Mouse (Mus musculus): ENCODE measurements around the gene Prl8a6.

DNA sequence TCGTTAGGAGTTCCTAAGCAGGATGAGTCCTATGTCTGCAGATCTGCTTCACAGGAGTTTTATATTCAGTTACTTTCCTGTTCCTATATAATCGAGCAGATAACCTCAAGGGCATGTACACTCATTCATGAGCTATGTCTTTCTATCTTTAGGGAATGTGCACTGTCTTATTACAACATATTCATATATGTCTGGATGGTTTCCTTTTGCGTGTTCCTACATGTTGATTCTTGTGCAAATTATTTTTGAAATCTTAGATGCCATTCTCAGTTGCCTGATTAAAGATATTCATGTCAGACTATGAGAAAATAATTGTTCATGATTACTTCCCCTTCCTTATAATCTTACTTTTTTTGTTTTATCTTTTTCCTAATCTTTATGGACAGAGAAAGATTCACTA lies at the start of gene Prl8a6:
- no peak for TF ChIP-seq USF1 (IDR thresholded peaks at IDR 0.05; ENCODE audit: low read depth)
- no peak for TF ChIP-seq POLR2AphosphoS2 (IDR thresholded peaks at IDR 0.05; ENCODE audit: insufficient read length, low read depth)
- no peak for TF ChIP-seq E2F4 (IDR thresholded peaks at IDR 0.05; ENCODE audit: insufficient read depth)
- TF ChIP-seq POLR2A (IDR thresholded peaks at IDR 0.05; ENCODE audit: insufficient read length, low read depth) = no peak
- no peak for TF ChIP-seq MYOD1 (IDR thresholded peaks at IDR 0.05; ENCODE audit: control insufficient read depth in 1 of 3, insufficient read length in 2 of 3, low read depth in 2 of 3)
- no peak for TF ChIP-seq TCF12 (IDR thresholded peaks at IDR 0.05; ENCODE audit: insufficient read depth, poor library complexity, severe bottlenecking)
